Mouse (Mus musculus) C2C12 (cell line): ENCODE measurements around the gene Rufy2. TPM values are rescaled to one million over a fixed set of nuclear protein-coding genes. Genes with fewer than 3 reads are reported as not detected.
"Not testable (repeated sequence)": the region's sequence is repeated elsewhere in the genome, so short reads cannot be mapped to it uniquely, and the experiment has no call there.

ENCODE experiments used
- H3K27me3 ChIP-seq: one replicate; pipeline ENCODE4 v1.6.1; 2011; ENCODE audit not compliant: control insufficient read depth, insufficient read depth, insufficient read length
- H3K36me3 ChIP-seq: one replicate; pipeline ENCODE4 v1.6.1; 2011; ENCODE audit not compliant: control insufficient read depth, insufficient read depth
- H3K4me3 ChIP-seq: one replicate; pipeline ENCODE4 v1.5.1; 2011; ENCODE audit warnings: mild to moderate bottlenecking, control low read depth; ENCODE audit not compliant: poor library complexity, insufficient read depth, severe bottlenecking
- H3K79me2 ChIP-seq: one replicate; pipeline ENCODE4 v1.6.1; 2011; ENCODE audit not compliant: control insufficient read depth, insufficient read depth
- H3K79me3 ChIP-seq: one replicate; pipeline ENCODE4 v1.6.1; 2011; ENCODE audit warnings: low read depth, control low read depth
- H3ac ChIP-seq: one replicate; pipeline ENCODE3; 2011; ENCODE audit warnings: low read depth; ENCODE audit not compliant: control insufficient read depth, insufficient read length
- CEBPB ChIP-seq: IDR thresholded peaks from one replicate; pipeline ENCODE4 v1.6.1; 2011; ENCODE audit warnings: low read depth, mild to moderate bottlenecking, control low read depth, moderate library complexity
- CTCF ChIP-seq: IDR thresholded peaks from one replicate; pipeline ENCODE4 v1.5.1; 2011; ENCODE audit not compliant: control insufficient read depth, insufficient read depth, insufficient read length
- FOSL1 ChIP-seq: IDR thresholded peaks from one replicate; pipeline ENCODE4 v1.8.0; 2011; ENCODE audit warnings: mild to moderate bottlenecking, low read length; ENCODE audit not compliant: poor library complexity, insufficient read depth, severe bottlenecking
- MAX ChIP-seq: IDR thresholded peaks from one replicate; pipeline ENCODE4 v1.6.1; 2011; ENCODE audit warnings: mild to moderate bottlenecking, control low read depth
- MYOD1 ChIP-seq: IDR thresholded peaks from one replicate; pipeline ENCODE4 v1.6.1; 2011; ENCODE audit warnings: low read depth; ENCODE audit not compliant: control insufficient read depth, insufficient read length
- MYOG ChIP-seq: IDR thresholded peaks from one replicate; pipeline ENCODE4 v1.6.1; 2011; ENCODE audit not compliant: control insufficient read depth, insufficient read length; ENCODE audit errors: extremely low read depth
- USF1 ChIP-seq: IDR thresholded peaks from one replicate; pipeline ENCODE4 v1.6.1; 2011; ENCODE audit warnings: low read depth, mild to moderate bottlenecking, control low read depth, moderate library complexity
- polyA plus RNA-seq: library from polyadenylated mRNA; unstranded; fragments of >200 nt; fragmentation: generic; extraction: Trizol; gene quantifications from one replicate; pipeline ENCODE4 v1.2.1, GENCODE M21; 2012; ENCODE audit warnings: missing spikeins

Rufy2 gene
- polyA plus RNA-seq, 1 experiment = 2.4 TPM

DNA sequence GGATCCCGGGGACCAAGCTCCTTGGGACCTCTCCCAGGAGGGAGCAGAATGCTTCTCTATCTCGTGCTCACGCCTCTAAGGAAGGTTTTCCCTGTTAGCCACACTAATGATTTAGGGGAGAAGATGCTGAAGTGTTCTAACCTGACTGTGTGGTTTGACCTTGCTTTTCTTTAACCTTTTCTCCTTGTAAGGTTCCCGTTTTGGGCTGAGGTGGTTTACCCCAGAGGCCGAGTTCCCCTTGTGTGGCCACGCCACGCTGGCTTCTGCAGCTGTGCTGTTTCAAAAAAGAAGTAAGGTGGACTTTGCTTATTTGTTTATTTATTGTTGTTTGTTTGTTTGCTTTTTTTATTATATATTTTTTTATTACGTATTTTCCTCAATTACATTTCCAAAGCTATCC, 67.7 kb downstream of the Rufy2 start:
- Histone ChIP-seq H3K79me3 (no peaks in the 10 kb centered on the region), H3ac (no peak overlapping the region)
- TF ChIP-seq FOSL1 (no peak), CEBPB (no peak), USF1 (no peak), CTCF (no peak)

DNA sequence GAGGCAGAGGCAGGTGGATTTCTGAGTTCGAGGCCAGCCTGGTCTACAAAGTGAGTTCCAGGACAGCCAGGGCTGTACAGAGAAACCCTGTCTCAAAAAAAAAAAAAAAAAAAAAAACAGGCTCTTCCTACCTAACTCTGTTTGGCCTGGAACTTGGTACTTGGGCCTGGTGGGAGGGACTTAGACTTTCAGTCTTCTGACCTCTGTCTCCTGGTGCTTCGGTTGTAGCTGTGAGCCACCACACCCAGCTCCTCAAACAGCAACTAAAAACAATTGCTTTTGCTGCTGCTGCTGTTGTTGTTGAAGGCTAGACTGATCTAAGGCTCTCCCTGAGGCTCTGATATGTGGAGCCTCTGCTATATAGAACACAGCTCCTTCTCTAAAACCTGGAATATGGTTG, 69.1 kb downstream of the Rufy2 start:
- Histone ChIP-seq H3K27me3 (peaks cover 6% of the 10 kb centered on the region), H3K36me3 (no peaks in the 10 kb centered on the region), H3K4me3 (no peak overlapping the region), H3K79me3 (no peaks in the 10 kb centered on the region), H3K79me2 (no peaks in the 10 kb centered on the region), H3ac (no peak overlapping the region)
- TF ChIP-seq CTCF = no peak
- no peak for TF ChIP-seq MYOD1
- no peak for TF ChIP-seq FOSL1
- TF ChIP-seq CEBPB = no peak
- TF ChIP-seq MAX = no peak
- no peak for TF ChIP-seq USF1
- TF ChIP-seq MYOG = no peak

More for the DNA sequence above, 67.7 kb downstream of the Rufy2 start:
- H3K79me2 ChIP-seq = no peaks in the 10 kb centered on the region
- no peaks in the 10 kb centered on the region for H3K36me3 ChIP-seq
- no peak overlapping the region for H3K4me3 ChIP-seq
- H3K27me3 ChIP-seq = peaks cover 9% of the 10 kb centered on the region

DNA sequence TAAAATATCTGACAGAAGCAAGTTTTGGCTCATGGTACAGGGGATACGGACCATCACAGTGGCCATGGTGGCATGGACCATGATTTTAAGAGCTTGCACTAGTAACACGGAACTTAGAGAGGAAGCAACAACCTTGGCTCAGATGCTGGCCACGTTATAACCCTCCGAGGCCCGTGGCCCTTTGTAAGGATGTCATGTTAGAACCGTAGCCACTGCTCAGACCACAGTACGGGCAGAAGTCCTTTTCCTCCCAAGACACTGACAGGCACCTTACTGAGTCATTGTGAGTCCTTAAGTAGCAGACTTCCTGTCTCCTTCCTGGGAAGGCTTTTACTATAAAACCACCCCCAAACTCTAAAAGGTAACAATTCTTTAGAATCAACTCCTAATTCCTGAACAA, 71.2 kb downstream of the Rufy2 start:
- H3K36me3 ChIP-seq = no peaks in the 10 kb centered on the region
- no peak overlapping the region for H3K4me3 ChIP-seq
- no peaks in the 10 kb centered on the region for H3K79me3 ChIP-seq
- TF ChIP-seq MAX (no peak), FOSL1 (no peak), MYOG (no peak), USF1 (no peak), CTCF (no peak), CEBPB (no peak), MYOD1 (no peak)
- H3K27me3 ChIP-seq = no peaks in the 10 kb centered on the region
- no peak overlapping the region for H3ac ChIP-seq
- H3K79me2 ChIP-seq = no peaks in the 10 kb centered on the region

DNA sequence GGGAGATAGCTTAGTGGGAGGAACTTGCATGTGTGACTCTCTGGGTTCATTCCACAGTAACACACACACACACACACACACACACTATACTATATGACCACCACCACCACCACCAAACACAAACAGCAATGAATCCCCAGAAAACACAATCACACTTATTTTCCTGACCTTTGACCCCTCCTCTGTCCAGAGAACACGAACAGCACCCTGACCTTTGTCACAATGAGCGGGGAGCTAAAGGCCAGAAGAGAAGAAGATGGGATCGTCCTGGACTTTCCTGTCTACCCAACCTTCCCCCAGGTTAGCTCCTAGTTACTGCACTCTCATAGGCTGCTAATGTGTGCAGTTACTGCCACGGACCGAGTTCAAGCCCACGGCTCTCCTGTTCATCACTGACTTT, 72.0 kb downstream of the Rufy2 start:
- TF ChIP-seq MYOD1 = no peak
- TF ChIP-seq USF1 = no peak
- TF ChIP-seq FOSL1 = no peak
- TF ChIP-seq MYOG = no peak
- no peak for TF ChIP-seq MAX
- TF ChIP-seq CEBPB = no peak
- no peak for TF ChIP-seq CTCF
- no peaks in the 10 kb centered on the region for H3K79me3 ChIP-seq
- H3ac ChIP-seq = no peak overlapping the region
- no peak overlapping the region for H3K4me3 ChIP-seq
- peaks cover 3% of the 10 kb centered on the region for H3K27me3 ChIP-seq
- no peaks in the 10 kb centered on the region for H3K36me3 ChIP-seq
- H3K79me2 ChIP-seq = no peaks in the 10 kb centered on the region

DNA sequence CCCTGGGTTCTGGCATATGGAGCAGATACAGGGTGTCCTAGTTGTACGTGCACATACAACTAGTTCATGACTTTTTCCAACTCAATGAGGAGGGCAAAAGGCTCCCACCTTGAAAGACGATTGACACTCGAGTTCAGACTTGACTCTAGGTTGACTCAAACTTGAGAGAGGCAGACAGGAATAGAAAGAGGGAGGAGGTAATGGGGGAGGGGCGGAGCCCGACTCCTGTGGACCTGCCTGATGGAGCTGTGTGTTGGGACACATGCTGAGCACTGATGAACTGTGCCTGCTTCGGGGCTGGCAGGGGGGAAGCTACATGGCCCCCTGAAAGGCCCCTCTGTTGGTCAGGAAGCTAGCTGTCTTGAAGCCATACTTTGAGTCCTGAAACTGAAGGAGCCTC, 73.0 kb downstream of the Rufy2 start:
- H3K4me3 ChIP-seq = no peak overlapping the region
- H3K79me3 ChIP-seq = no peaks in the 10 kb centered on the region
- TF ChIP-seq MYOG (no peak), USF1 (no peak), MYOD1 (no peak), CEBPB (no peak), FOSL1 (no peak), CTCF (no peak), MAX (no peak)
- H3K27me3 ChIP-seq = peaks cover 9% of the 10 kb centered on the region
- H3K79me2 ChIP-seq = no peaks in the 10 kb centered on the region
- H3K36me3 ChIP-seq = no peaks in the 10 kb centered on the region
- no peak overlapping the region for H3ac ChIP-seq

DNA sequence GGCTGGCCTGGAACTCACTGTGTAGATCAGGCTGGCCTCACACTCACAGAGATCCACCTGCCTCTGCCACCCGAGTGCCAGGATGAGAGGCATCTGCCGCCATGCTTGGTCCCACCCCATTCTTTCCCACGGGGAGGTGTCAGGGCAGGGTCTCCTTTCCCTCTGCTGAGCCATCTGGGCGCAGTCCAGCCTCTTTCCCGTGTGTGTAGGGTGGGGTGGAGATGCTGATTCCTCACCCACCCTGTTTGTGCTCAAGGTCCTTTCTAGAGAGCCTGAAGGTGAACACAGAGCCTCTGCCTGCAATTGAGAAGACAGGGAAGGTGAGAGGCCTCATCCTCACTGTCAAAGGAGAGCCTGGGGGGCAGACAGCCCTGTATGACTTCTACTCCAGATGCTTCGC, 74.0 kb downstream of the Rufy2 start:
- H3K27me3 ChIP-seq = peaks cover 13% of the 10 kb centered on the region
- H3ac ChIP-seq, H3K79me2 ChIP-seq, H3K36me3 ChIP-seq, H3K79me3 ChIP-seq, H3K4me3 ChIP-seq: not testable (repeated sequence)

DNA sequence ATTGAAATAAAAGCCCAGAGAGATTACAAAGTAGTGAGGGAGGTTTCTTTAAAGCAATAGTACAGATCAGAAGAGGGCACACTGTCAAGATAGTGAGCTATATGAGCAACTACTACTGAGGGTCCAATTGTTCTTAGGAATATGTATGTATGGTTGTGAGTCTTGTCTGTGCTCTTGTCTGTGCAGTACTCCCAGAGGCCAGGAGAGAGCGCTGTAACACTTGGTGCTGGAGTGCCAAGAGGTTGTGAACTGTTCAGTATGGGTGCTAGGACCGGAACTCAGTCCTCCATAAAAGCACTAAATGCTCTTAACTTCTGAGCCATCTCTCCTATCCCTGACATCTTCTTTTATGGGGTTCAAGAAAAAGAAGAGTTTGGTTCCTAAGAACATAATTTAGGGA, 74.6 kb downstream of the Rufy2 start:
- H3ac ChIP-seq = no peak overlapping the region
- TF ChIP-seq MAX (no peak), MYOD1 (no peak), USF1 (no peak)
- H3K27me3 ChIP-seq = peaks cover 15% of the 10 kb centered on the region

More for the DNA sequence above, 74.6 kb downstream of the Rufy2 start:
- Histone ChIP-seq H3K36me3 (no peaks in the 10 kb centered on the region), H3K4me3 (no peak overlapping the region), H3K79me2 (no peaks in the 10 kb centered on the region), H3K79me3 (no peaks in the 10 kb centered on the region)
